Mouse (Mus musculus) ES-Bruce4 (cell line): ENCODE measurements around the gene Mier3.

Source experiments
- CTCF ChIP-seq: IDR thresholded peaks from one replicate; pipeline ENCODE4 v1.8.1; 2011; ENCODE audit warnings: low read depth, low read length
- POLR2A ChIP-seq: IDR thresholded peaks from one replicate; pipeline ENCODE4 v1.8.1; 2011; ENCODE audit warnings: low read length; ENCODE audit not compliant: insufficient read depth

DNA sequence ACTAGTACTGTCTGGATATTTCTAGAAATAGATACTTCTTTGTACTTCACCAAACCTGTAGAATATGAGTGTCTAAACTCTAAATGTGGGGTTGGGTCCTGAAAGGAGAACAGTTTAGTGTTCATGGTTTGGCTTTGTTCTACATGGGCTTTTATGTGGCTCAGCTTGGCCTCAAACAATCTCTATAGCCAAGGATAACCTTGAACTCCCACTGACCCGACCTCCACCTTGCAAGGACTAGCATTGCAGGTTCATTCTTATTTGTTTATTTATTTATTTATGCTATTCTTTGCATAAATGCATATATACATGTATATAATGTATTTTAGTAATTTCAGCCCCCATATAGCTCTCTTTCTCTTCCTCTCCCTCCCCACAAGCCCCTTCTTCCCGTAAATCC is 37.1 kb upstream of the Mier3 start:
- TF ChIP-seq POLR2A (no peak), CTCF (no peak)
